Mouse (Mus musculus) liver, embryonic 15.5 days (tissue): ENCODE measurements around the gene Pole. TPM values are rescaled to one million over a fixed set of nuclear protein-coding genes. Genes with fewer than 3 reads are reported as not detected.
A peak's percentile ranks its signal among the peaks of the same experiment; 100 is the strongest.

Source experiments
- ATAC-seq: fragments of 200-750 bp; cut with Nextera tagmentation; 2 replicates; pipeline ENCODE4 v1.8.0; 2017; ENCODE audit warnings: moderate number of reproducible peaks, mild to moderate bottlenecking, moderate library complexity; ENCODE audit not compliant: insufficient read depth
- H3K27ac ChIP-seq: fragments of 300-500 bp; sonication (generic); replicated peaks from 2 replicates; pipeline ENCODE4 v1.5.1; 2015; ENCODE audit warnings: mild to moderate bottlenecking, inconsistent platforms
- H3K27me3 ChIP-seq: fragments of 300-500 bp; sonication (generic); 2 replicates; pipeline ENCODE4 v1.6.1; 2015; ENCODE audit warnings: mild to moderate bottlenecking, inconsistent platforms
- H3K36me3 ChIP-seq: fragments of 300-500 bp; sonication (generic); replicated peaks from 2 replicates; pipeline ENCODE4 v1.6.1; 2015; ENCODE audit warnings: moderate library complexity, mild to moderate bottlenecking, inconsistent platforms
- H3K4me1 ChIP-seq: fragments of 300-500 bp; sonication (generic); replicated peaks from 2 replicates; pipeline ENCODE4 v1.6.1; 2015; ENCODE audit warnings: inconsistent platforms
- H3K4me2 ChIP-seq: fragments of 300-500 bp; sonication (generic); 2 replicates; pipeline ENCODE4 v1.6.1; 2015; ENCODE audit warnings: moderate library complexity, mild to moderate bottlenecking, inconsistent platforms
- H3K4me3 ChIP-seq: fragments of 300-500 bp; sonication (generic); replicated peaks from 2 replicates; pipeline ENCODE4 v1.5.1; 2015; ENCODE audit warnings: mild to moderate bottlenecking, inconsistent platforms
- H3K9ac ChIP-seq: fragments of 300-500 bp; sonication (generic); 2 replicates; pipeline ENCODE4 v1.6.1; 2015; ENCODE audit warnings: moderate library complexity, mild to moderate bottlenecking, inconsistent platforms
- H3K9me3 ChIP-seq: fragments of 300-500 bp; sonication (generic); replicated peaks from 2 replicates; pipeline ENCODE4 v1.6.1; 2016; ENCODE audit warnings: inconsistent platforms
- WGBS: fragments of 180-500 bp; shearing (Covaris S2); methylation state at CpG from one replicate; pipeline ENCODE4 v1.1.7; 2015; ENCODE audit warnings: mixed read lengths; ENCODE audit not compliant: insufficient replicate concordance; 5-methylcytosine and 5-hydroxymethylcytosine counted together
- polyA plus RNA-seq: library from polyadenylated mRNA; unstranded; fragments of >200 nt; fragmentation: Nextera tagmentation; extraction: Ambion mirVana; gene quantifications from 2 replicates; pipeline ENCODE4 v1.2.1, GENCODE M21; 2015

Pole gene
- polyA plus RNA-seq, 1 experiment from 2014 or later: 16.4 TPM

DNA sequence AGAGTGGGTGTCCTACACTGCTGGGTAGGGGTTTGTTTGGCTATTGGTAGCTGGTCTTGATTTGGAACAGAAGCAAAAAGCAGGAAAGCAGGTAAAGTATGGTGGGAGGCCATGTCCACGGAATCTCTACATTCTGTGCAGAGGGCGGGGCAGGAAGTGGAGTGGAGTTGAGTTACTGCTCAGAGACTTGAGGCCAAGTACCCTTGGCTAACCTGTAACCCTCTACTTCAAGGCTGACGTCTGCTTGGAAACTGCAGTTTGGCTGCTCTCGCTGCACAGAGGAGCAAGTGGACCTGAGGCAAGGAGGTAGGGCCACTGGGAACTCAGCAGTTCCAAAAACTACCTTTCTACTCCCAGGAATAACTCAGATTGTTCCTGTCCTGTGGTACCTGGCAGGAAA is 58.4 kb downstream of the Pole start, which contains the start of gene Lrcol1:
Gene Lrcol1, plus strand, starts transcription at position 207 of the 400 bp plus-strand sequence.
- Histone ChIP-seq H3K9ac (no peak within 1 kb of the TSS), H3K9me3 (no peaks in the 10 kb centered on the region), H3K36me3 (no peaks in the 10 kb centered on the region), H3K4me2 (no peak within 1 kb of the TSS), H3K4me3 (no peak within 1 kb of the TSS), H3K4me1 (peaks cover 8% of the 10 kb centered on the region), H3K27ac (no peak within 1 kb of the TSS), H3K27me3 (peaks cover 55% of the 10 kb centered on the region)
- WGBS: 53% methylated on average over 4 of the region's 4 CpGs
- no peak for ATAC-seq

- Histone ChIP-seq H3K4me2 (no peak overlapping the region), H3K4me1 (peaks cover 8% of the 10 kb centered on the region), H3K27ac (no peak overlapping the region), H3K9ac (no peak overlapping the region), H3K4me3 (no peak overlapping the region), H3K9me3 (no peaks in the 10 kb centered on the region), H3K27me3 (peaks cover 58% of the 10 kb centered on the region), H3K36me3 (no peaks in the 10 kb centered on the region)
- ATAC-seq: no peak
- 35% methylated on average over 4 of the region's 4 CpGs for WGBS
These were observed 59.4 kb downstream of the Pole start for GRCm38 (mm10) chr5:110345553-110345952.

DNA sequence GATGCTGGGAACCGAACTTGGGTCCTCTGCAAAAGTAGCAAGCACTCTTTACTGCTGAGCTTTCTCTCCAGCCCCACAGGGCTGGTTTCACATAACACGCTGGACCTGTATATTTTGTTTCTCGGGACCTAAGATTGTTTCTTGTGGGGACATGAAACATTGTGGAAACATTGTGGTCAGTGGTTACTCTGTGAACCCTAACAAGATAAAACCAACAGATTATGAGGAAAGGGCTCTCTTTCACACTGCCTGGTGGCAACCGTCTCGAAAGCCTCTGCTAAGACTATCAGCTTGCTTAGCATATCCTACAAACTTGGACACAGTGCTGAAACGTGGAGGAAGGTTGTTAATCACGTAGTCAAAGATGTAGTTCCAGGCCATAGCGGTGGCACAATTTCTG is 60.9 kb downstream of the Pole start:
- Histone ChIP-seq H3K4me3 (no peak overlapping the region), H3K9ac (no peak overlapping the region), H3K9me3 (no peaks in the 10 kb centered on the region), H3K36me3 (no peaks in the 10 kb centered on the region), H3K27me3 (peaks cover 44% of the 10 kb centered on the region), H3K27ac (no peak overlapping the region), H3K4me1 (peaks cover 8% of the 10 kb centered on the region), H3K4me2 (no peak overlapping the region)
- ATAC-seq: no peak
- 47% methylated on average over 8 of the region's 8 CpGs for WGBS

- 16% methylated on average over 7 of the region's 7 CpGs for WGBS
- peaks cover 25% of the 10 kb centered on the region for H3K27me3 ChIP-seq
- ATAC-seq: no peak
These were observed 68.6 kb downstream of the Pole start for GRCm38 (mm10) chr5:110354716-110355115.

DNA sequence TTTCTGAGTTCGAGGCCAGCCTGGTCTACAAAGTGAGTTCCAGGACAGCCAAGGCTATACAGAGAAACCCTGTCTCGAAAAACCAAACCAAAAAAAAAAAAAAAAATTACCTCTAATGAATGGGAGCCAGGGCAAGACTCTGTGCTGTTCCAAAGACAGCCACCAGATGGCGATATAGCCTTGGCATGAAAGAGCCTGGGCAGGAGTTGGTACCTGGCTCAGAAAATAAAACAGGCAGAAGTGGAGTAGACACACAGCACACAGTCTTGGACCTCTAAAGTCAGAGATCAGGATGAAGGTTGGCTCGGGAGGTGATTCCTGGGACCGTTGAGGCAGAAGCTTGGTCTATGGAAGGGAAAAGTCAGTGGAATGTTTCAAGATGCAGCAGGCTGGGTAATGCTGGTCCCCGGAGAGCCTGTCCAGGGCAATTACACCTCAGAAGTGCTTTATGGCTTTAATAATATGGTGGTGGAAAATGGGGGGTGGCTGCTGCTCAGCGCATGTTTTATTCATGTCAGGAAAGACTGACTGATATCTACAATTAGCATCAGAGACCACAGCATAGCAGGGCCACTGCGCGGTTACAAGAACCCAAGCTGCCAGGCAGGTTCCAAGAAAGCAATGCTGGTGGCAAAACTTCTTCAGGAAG is 71.5 kb downstream of the Pole start:
- H3K4me2 ChIP-seq: no peak overlapping the region
- no peak overlapping the region for H3K27ac ChIP-seq
- ATAC-seq: no peak
- H3K27me3 ChIP-seq: peaks cover 35% of the 10 kb centered on the region
- no peak overlapping the region for H3K4me3 ChIP-seq
- H3K4me1 ChIP-seq: no peaks in the 10 kb centered on the region
- 32% methylated on average over 9 of the region's 9 CpGs for WGBS
- H3K9me3 ChIP-seq: no peaks in the 10 kb centered on the region
- no peaks in the 10 kb centered on the region for H3K36me3 ChIP-seq
- no peak overlapping the region for H3K9ac ChIP-seq

More at GRCm38 (mm10) chr5:110354716-110355115, 68.6 kb downstream of the Pole start:
- H3K4me2 ChIP-seq: no peak overlapping the region
- no peaks in the 10 kb centered on the region for H3K9me3 ChIP-seq
- no peak overlapping the region for H3K4me3 ChIP-seq
- no peak overlapping the region for H3K9ac ChIP-seq
- no peaks in the 10 kb centered on the region for H3K4me1 ChIP-seq
- H3K36me3 ChIP-seq: no peaks in the 10 kb centered on the region
- H3K27ac ChIP-seq: no peak overlapping the region

- no peak for ATAC-seq
These were observed 75.4 kb downstream of the Pole start for GRCm38 (mm10) chr5:110361465-110361864.

GRCm38 (mm10) chr5:110362813-110363178 is 76.7 kb downstream of the Pole start:
- H3K4me1 ChIP-seq: peaks cover 10% of the 10 kb centered on the region
- H3K27ac ChIP-seq: no peak overlapping the region
- no peak overlapping the region for H3K9ac ChIP-seq
- H3K36me3 ChIP-seq: 0 out of 2 replicates have a peak, but pooled peaks cover 9% of the 10 kb centered on the region
- H3K27me3 ChIP-seq: peaks cover 32% of the 10 kb centered on the region
- 1% methylated on average over 28 of the region's 28 CpGs for WGBS
- peak overlapping the region; percentile 77 for H3K4me2 ChIP-seq
- H3K9me3 ChIP-seq: no peaks in the 10 kb centered on the region
- peak overlapping the region; percentile 50 for H3K4me3 ChIP-seq
- ATAC-seq: no peak

More at GRCm38 (mm10) chr5:110361465-110361864, 75.4 kb downstream of the Pole start:
- Histone ChIP-seq H3K36me3 (0 out of 2 replicates have a peak, but pooled peaks cover 3% of the 10 kb centered on the region), H3K4me2 (no peak overlapping the region), H3K4me3 (no peak overlapping the region), H3K4me1 (peaks cover 10% of the 10 kb centered on the region), H3K27me3 (peaks cover 32% of the 10 kb centered on the region), H3K9ac (no peak overlapping the region), H3K27ac (no peak overlapping the region), H3K9me3 (no peaks in the 10 kb centered on the region)
- 74% methylated on average over 6 of the region's 6 CpGs for WGBS

GRCm38 (mm10) chr5:110363179-110363821 is 77.2 kb downstream of the Pole start:
- peaks cover 32% of the 10 kb centered on the region for H3K27me3 ChIP-seq
- H3K36me3 ChIP-seq: 0 out of 2 replicates have a peak, but pooled peaks cover 12% of the 10 kb centered on the region
- H3K9me3 ChIP-seq: no peaks in the 10 kb centered on the region
- peak overlapping the region; percentile 77 for H3K4me2 ChIP-seq
- peak; percentile 66 for ATAC-seq
- WGBS: 7% methylated on average over 68 of the region's 72 CpGs
- peak overlapping the region; percentile 50 for H3K4me3 ChIP-seq
- no peak overlapping the region for H3K27ac ChIP-seq
- peak overlapping the region; percentile 6; the same call in 1 of the 2 replicates for H3K9ac ChIP-seq
- peaks cover 10% of the 10 kb centered on the region for H3K4me1 ChIP-seq

DNA sequence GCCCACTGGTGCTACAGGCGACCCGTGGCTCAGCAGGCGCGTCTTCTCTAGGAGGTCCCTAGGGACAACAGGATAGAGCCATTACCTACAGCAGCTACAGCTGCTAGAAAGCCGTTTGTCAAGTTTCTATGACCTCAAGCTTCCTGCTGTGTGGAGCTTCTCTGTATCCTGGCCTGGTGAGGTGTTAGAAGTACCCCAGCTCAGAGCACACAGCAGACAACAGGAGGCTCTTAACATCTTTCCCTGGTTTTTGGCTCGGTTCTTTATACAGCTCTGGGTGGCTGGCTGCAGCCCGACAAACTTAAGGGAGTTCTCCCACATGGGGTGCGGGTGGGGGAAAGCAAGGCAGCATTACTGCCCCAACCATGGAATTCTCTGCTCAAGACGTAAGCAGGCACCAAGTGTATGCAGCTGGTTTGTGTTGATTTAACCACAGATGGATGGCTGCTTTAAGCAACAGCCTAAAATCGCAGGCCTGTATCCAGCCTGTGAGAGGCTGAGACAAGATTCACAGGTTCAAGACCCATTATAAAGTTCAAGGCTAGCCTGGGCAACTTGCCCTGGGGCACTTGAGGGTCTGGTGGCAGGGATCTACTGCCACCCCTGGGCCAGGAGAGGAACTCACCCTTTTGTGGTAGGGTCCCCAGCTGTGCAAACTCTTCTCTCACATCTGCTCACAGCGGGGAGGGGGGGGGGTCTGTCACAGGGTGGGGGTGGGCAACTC is 77.9 kb downstream of the Pole start:
- Histone ChIP-seq H3K36me3 (0 out of 2 replicates have a peak, but pooled peaks cover 15% of the 10 kb centered on the region), H3K9me3 (no peaks in the 10 kb centered on the region), H3K9ac (0 out of 2 replicates have a peak overlapping the region, but pooled peaks have one; percentile 6), H3K4me1 (peaks cover 10% of the 10 kb centered on the region), H3K27me3 (peaks cover 32% of the 10 kb centered on the region), H3K4me3 (no peak overlapping the region), H3K4me2 (peak overlapping the region; percentile 77), H3K27ac (no peak overlapping the region)
- ATAC-seq: no peak
- WGBS: 52% methylated on average over 11 of the region's 11 CpGs

GRCm38 (mm10) chr5:110376802-110377433 is 90.8 kb downstream of the Pole start:
- peak; percentile 21; the same call in 1 of the 2 replicates for ATAC-seq
- no peaks in the 10 kb centered on the region for H3K9me3 ChIP-seq
- H3K4me1 ChIP-seq: no peaks in the 10 kb centered on the region
- no peaks in the 10 kb centered on the region; the same call in 1 of the 2 replicates for H3K36me3 ChIP-seq
- H3K27ac ChIP-seq: no peak overlapping the region
- no peak overlapping the region for H3K4me2 ChIP-seq
- no peak overlapping the region for H3K4me3 ChIP-seq
- no peaks in the 10 kb centered on the region for H3K27me3 ChIP-seq
- H3K9ac ChIP-seq: no peak overlapping the region
- WGBS: 53% methylated on average over 8 of the region's 8 CpGs
